Mouse (Mus musculus): ENCODE results near the gene Tmem192. TPM values are rescaled to one million over a fixed set of nuclear protein-coding genes. Genes with fewer than 3 reads are reported as not detected.

The Tmem192 gene
- polyA plus RNA-seq (2014; fragmentation: Illumina TruSeq; extraction: RNeasy Lipid Tissue Mini Kit (QIAGEN cat#74804); ENCODE audit: low read depth, low replicate concordance): 17.7 TPM

GRCm38 (mm10) chr8:64946820-64947697 lies at the start of gene Tmem192:
Gene Tmem192 (plus strand): TSS chr8:64947185.

GRCm38 (mm10) chr8:64987731-64988130 lies 40.7 kb downstream of the Tmem192 start, which contains the start of gene Trim75:
Gene Trim75 (minus strand): TSS chr8:64987831.

GRCm38 (mm10) chr8:65018423-65018822 lies 71.4 kb downstream of the Tmem192 start, which contains the start of the genes Trim61 and Trim60:
Gene Trim61 (minus strand): TSS chr8:65018523.
Gene Trim60 (minus strand): TSS chr8:65018584.

Other genes with a start within 250 kb of the Tmem192 start
- gene Msmo1, start 213.4 kb upstream of the Tmem192 start, polyA plus RNA-seq (2014; fragmentation: Illumina TruSeq; extraction: RNeasy Lipid Tissue Mini Kit (QIAGEN cat#74804); ENCODE audit: low read depth, low replicate concordance): 289 TPM
- 36.8 TPM for gene Klhl2, start 97.2 kb upstream of the Tmem192 start, polyA plus RNA-seq (2014; fragmentation: Illumina TruSeq; extraction: RNeasy Lipid Tissue Mini Kit (QIAGEN cat#74804); ENCODE audit: low read depth, low replicate concordance)
- gene Trim75, start 40.6 kb downstream of the Tmem192 start, polyA plus RNA-seq (2014; fragmentation: Illumina TruSeq; extraction: RNeasy Lipid Tissue Mini Kit (QIAGEN cat#74804); ENCODE audit: low read depth, low replicate concordance): not detected
- gene Trim61, start 71.3 kb downstream of the Tmem192 start, polyA plus RNA-seq (2014; fragmentation: Illumina TruSeq; extraction: RNeasy Lipid Tissue Mini Kit (QIAGEN cat#74804); ENCODE audit: low read depth, low replicate concordance): not detected
- not detected for gene Trim60, start 71.4 kb downstream of the Tmem192 start, polyA plus RNA-seq (2014; fragmentation: Illumina TruSeq; extraction: RNeasy Lipid Tissue Mini Kit (QIAGEN cat#74804); ENCODE audit: low read depth, low replicate concordance)
- 1.5 TPM for gene Apela, start 90.2 kb downstream of the Tmem192 start, polyA plus RNA-seq (2014; fragmentation: Illumina TruSeq; extraction: RNeasy Lipid Tissue Mini Kit (QIAGEN cat#74804); ENCODE audit: low read depth, low replicate concordance)
- not detected for gene Gm10663, start 127.8 kb downstream of the Tmem192 start, polyA plus RNA-seq (2014; fragmentation: Illumina TruSeq; extraction: RNeasy Lipid Tissue Mini Kit (QIAGEN cat#74804); ENCODE audit: low read depth, low replicate concordance)
- gene BC030870, start 182.4 kb downstream of the Tmem192 start, polyA plus RNA-seq (2014; fragmentation: Illumina TruSeq; extraction: RNeasy Lipid Tissue Mini Kit (QIAGEN cat#74804); ENCODE audit: low read depth, low replicate concordance): 301 TPM

Data from sigmoid colon, adult 10 weeks (tissue).